10 mouse cellular contexts compared by ENCODE assay signal in genomic region chr5:90891464-90891813, GRCm38 (mm10). TPM values are rescaled to one million over a fixed set of nuclear protein-coding genes. Genes with fewer than 3 reads are reported as not detected.
A peak's percentile ranks its signal among the peaks of the same experiment; 100 is the strongest.
DNase-seq lines count a peak whose midpoint lies in the region; ATAC-seq lines count a peak whose summit lies in the region.
"Had no signal": no experiment of that assay in that cellular context is flagged by ENCODE, and none has a peak within 500 bp of the region (broad histone marks: within the 10 kb centered on the region; RNA-seq: fewer than 3 reads in every experiment).

No protein-coding gene starts in this region.

- H3K9me3 ChIP-seq in heart, embryonic 15.5 days (replicated peaks), result no peaks in the 10 kb centered on the region
- H3K9me3 ChIP-seq in hindbrain, embryonic 12.5 days (replicated peaks), result no peaks in the 10 kb centered on the region
- H3K9me3 ChIP-seq in midbrain, embryonic 12.5 days, result no peaks in the 10 kb centered on the region
- H3K9me3 ChIP-seq: G1E had no signal

- peak overlapping the region; percentile 78 for H3K4me2 ChIP-seq in heart, embryonic 15.5 days
- H3K4me2 ChIP-seq in hindbrain, embryonic 12.5 days (replicated peaks), result peak overlapping the region; percentile 80
- H3K4me2 ChIP-seq in midbrain, embryonic 12.5 days (replicated peaks), result peak overlapping the region; percentile 90

- no peak for DNase-seq in heart, adult 11 months
- DNase-seq in cerebellum, postnatal 25 days, result no peak
- no peak for DNase-seq in c-Kit-positive CD71-positive TER-119-positive erythroid progenitor cells, embryonic 14.5 days (ENCODE audit: low spot score)
- DNase-seq in T-cell, adult 2 months (ENCODE audit: low spot score), result no peak
- DNase-seq: thymus, postnatal 14 days had no signal

- H3K9ac ChIP-seq in heart, embryonic 15.5 days, result peak overlapping the region; percentile 42
- peak overlapping the region; percentile 51 for H3K9ac ChIP-seq in hindbrain, embryonic 12.5 days
- H3K9ac ChIP-seq in midbrain, embryonic 12.5 days (replicated peaks), result peak overlapping the region; percentile 59

- H3K4me1 ChIP-seq in heart, embryonic 15.5 days (replicated peaks), result peaks cover 6% of the 10 kb centered on the region; the same call in 1 of the 2 replicates
- no peaks in the 10 kb centered on the region; the same call in 1 of the 2 replicates for H3K4me1 ChIP-seq in brown adipose tissue, adult 24 weeks (ENCODE audit: control insufficient read depth, insufficient read depth, insufficient read length, low read length)
- H3K4me1 ChIP-seq in hindbrain, embryonic 12.5 days, result peaks cover 11% of the 10 kb centered on the region
- peaks cover 8% of the 10 kb centered on the region; the same call in 1 of the 2 replicates for H3K4me1 ChIP-seq in midbrain, embryonic 12.5 days

- ATAC-seq in heart, embryonic 15.5 days (replicated peaks; ENCODE audit: insufficient number of reproducible peaks, insufficient read depth, low FRiP score, low read depth), result no peak
- ATAC-seq in hindbrain, embryonic 12.5 days (ENCODE audit: low FRiP score), result no peak
- ATAC-seq in midbrain, embryonic 12.5 days (ENCODE audit: low FRiP score, low read depth), result no peak; the same call in 1 of the 2 replicates

- H3K36me3 ChIP-seq in heart, embryonic 15.5 days, result no peaks in the 10 kb centered on the region
- H3K36me3 ChIP-seq in hindbrain, embryonic 12.5 days, result no peaks in the 10 kb centered on the region
- no peaks in the 10 kb centered on the region for H3K36me3 ChIP-seq in midbrain, embryonic 12.5 days
- H3K36me3 ChIP-seq: G1E had no signal

- H3K4me3 ChIP-seq in heart, embryonic 15.5 days, result peak overlapping the region; percentile 54
- peak overlapping the region; percentile 45 for H3K4me3 ChIP-seq in brown adipose tissue, adult 24 weeks (ENCODE audit: insufficient read depth, low read depth, low read length)
- H3K4me3 ChIP-seq in hindbrain, embryonic 12.5 days, result peak overlapping the region; percentile 38
- peak overlapping the region; percentile 50 for H3K4me3 ChIP-seq in midbrain, embryonic 12.5 days

- H3K27me3 ChIP-seq in heart, embryonic 15.5 days, result no peaks in the 10 kb centered on the region
- H3K27me3 ChIP-seq in hindbrain, embryonic 12.5 days, result peaks cover 10% of the 10 kb centered on the region
- H3K27me3 ChIP-seq in midbrain, embryonic 12.5 days, result peaks cover 7% of the 10 kb centered on the region; the same call in 1 of the 2 replicates

- 0 out of 2 replicates have a peak overlapping the region, but pooled peaks have one; percentile 13 for H3K27ac ChIP-seq in heart, embryonic 15.5 days
- H3K27ac ChIP-seq in brown adipose tissue, adult 24 weeks (replicated peaks; ENCODE audit: low read depth, low read length), result no peak overlapping the region
- no peak overlapping the region for H3K27ac ChIP-seq in hindbrain, embryonic 12.5 days
- no peak overlapping the region for H3K27ac ChIP-seq in midbrain, embryonic 12.5 days (replicated peaks)

- 34% methylated on average over 10 of the region's 10 CpGs for WGBS in heart, embryonic 15.5 days
- 33% methylated on average over 10 of the region's 10 CpGs for WGBS in hindbrain, embryonic 12.5 days
- 32% methylated on average over 10 of the region's 10 CpGs for WGBS in midbrain, embryonic 12.5 days

RNA-seq across cellular contexts. Expression of gene Cxcl1, which starts 0.4 kb away (rescaled TPM):
- polyA plus RNA-seq in heart, embryonic 15.5 days (2015; fragmentation: Nextera tagmentation; extraction: Ambion mirVana), result 0.94 and 1.0 TPM in 2 replicates
- 5.5 TPM in 1 of 2 replicates, not detected in the other for polyA plus RNA-seq in brown adipose tissue, adult 24 weeks (2012; ENCODE audit: insufficient read depth, insufficient read length, missing spikeins)
- polyA plus RNA-seq in hindbrain, embryonic 12.5 days (2016; fragmentation: Nextera tagmentation; extraction: Ambion mirVana), result 0.25 and 0.30 TPM in 2 replicates
- polyA plus RNA-seq in midbrain, embryonic 12.5 days (2016; fragmentation: Nextera tagmentation; extraction: Ambion mirVana), result not detected in 2 replicates
- polyA plus RNA-seq: G1E had no signal

RNA-seq across cellular contexts. Expression of gene Cxcl2, which starts 12.2 kb away (rescaled TPM):
- polyA plus RNA-seq in heart, embryonic 15.5 days (2015; fragmentation: Nextera tagmentation; extraction: Ambion mirVana), result not detected in 2 replicates
- polyA plus RNA-seq in brown adipose tissue, adult 24 weeks (2012; ENCODE audit: insufficient read depth, insufficient read length, missing spikeins), result 6.6 TPM in 1 of 2 replicates, not detected in the other
- polyA plus RNA-seq in hindbrain, embryonic 12.5 days (2016; fragmentation: Nextera tagmentation; extraction: Ambion mirVana), result not detected in 2 replicates
- not detected in 2 replicates for polyA plus RNA-seq in midbrain, embryonic 12.5 days (2016; fragmentation: Nextera tagmentation; extraction: Ambion mirVana)
- polyA plus RNA-seq: G1E had no signal

RNA-seq across cellular contexts. Expression of gene Mthfd2l, which starts 39.5 kb away (rescaled TPM):
- 24.0 and 31.0 TPM in 2 replicates for polyA plus RNA-seq in heart, embryonic 15.5 days (2015; fragmentation: Nextera tagmentation; extraction: Ambion mirVana)
- 27.9 and 48.7 TPM in 2 replicates for polyA plus RNA-seq in brown adipose tissue, adult 24 weeks (2012; ENCODE audit: insufficient read depth, insufficient read length, missing spikeins)
- polyA plus RNA-seq in hindbrain, embryonic 12.5 days (2016; fragmentation: Nextera tagmentation; extraction: Ambion mirVana), result 91.6 and 94.2 TPM in 2 replicates
- 110 and 116 TPM in 2 replicates for polyA plus RNA-seq in midbrain, embryonic 12.5 days (2016; fragmentation: Nextera tagmentation; extraction: Ambion mirVana)
